ENCODE assay signal across 7 mouse cellular contexts in the genomic region with DNA sequence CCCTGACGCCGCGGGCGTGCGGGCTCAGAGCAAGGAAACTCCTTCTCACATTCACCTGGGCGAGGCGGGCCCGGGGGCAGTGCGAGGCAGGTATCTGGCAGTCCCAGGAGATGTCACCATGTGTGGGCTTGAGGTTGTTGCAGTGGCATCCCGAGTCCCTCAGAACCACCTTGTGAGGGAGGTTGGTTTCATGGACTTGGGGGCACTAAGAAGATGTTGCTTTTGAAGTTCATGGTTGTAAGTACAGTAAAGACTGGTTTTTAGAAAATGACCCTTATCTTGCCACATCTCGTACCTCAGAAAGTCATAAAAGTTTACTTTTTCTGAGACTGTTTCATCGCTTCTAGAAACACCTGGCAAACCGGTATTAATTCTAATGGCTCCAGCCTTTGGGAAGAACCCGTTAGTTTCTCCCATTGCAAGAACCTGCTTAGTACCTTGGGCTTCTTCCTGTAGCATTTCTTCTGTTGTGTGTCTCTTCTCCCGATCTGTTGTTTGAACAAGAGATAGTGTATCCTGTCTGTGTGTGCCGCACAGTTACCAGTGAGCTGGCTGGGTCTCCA. TPM values are rescaled to one million over a fixed set of nuclear protein-coding genes. Genes with fewer than 3 reads are reported as not detected.
DNase-seq lines count a peak whose midpoint lies in the region; ATAC-seq and TF ChIP-seq lines count a peak whose summit lies in the region.

No protein-coding gene starts in this region.

- no peak for ATAC-seq in forebrain, embryonic 13.5 days
- no peak for ATAC-seq in limb, embryonic 14.5 days (ENCODE audit: low FRiP score, low read depth)
- no peak for ATAC-seq in stomach, embryonic 16.5 days (ENCODE audit: insufficient read depth, low FRiP score)

- no peaks in the 10 kb centered on the region for H3K36me3 ChIP-seq in spleen, adult 2 months (ENCODE audit: control insufficient read depth, insufficient read depth, low read length)
- H3K36me3 ChIP-seq in forebrain, embryonic 13.5 days (ENCODE audit: poor library complexity, severe bottlenecking), result no peaks in the 10 kb centered on the region
- H3K36me3 ChIP-seq in limb, embryonic 14.5 days (ENCODE audit: control insufficient read depth, insufficient read depth, low read length), result no peaks in the 10 kb centered on the region
- no peaks in the 10 kb centered on the region for H3K36me3 ChIP-seq in stomach, embryonic 16.5 days (ENCODE audit: control insufficient read depth, insufficient read depth, low read length)

- peak overlapping the region; percentile 93 for H3K27ac ChIP-seq in spleen, adult 2 months (ENCODE audit: insufficient read depth, low read length)
- peak overlapping the region; percentile 100 for H3K27ac ChIP-seq in forebrain, embryonic 13.5 days
- peak overlapping the region; percentile 95 for H3K27ac ChIP-seq in limb, embryonic 14.5 days (replicated peaks; ENCODE audit: low read depth, low read length)
- H3K27ac ChIP-seq in stomach, embryonic 16.5 days (ENCODE audit: low read length), result peak overlapping the region; percentile 87

- 21% methylated on average over 16 of the region's 16 CpGs for WGBS in spleen, adult 2 months
- WGBS in forebrain, embryonic 13.5 days, result 23% methylated on average over 16 of the region's 16 CpGs
- 18% methylated on average over 16 of the region's 16 CpGs for WGBS in limb, embryonic 14.5 days
- 21% methylated on average over 16 of the region's 16 CpGs for WGBS in stomach, embryonic 16.5 days

- peak overlapping the region; percentile 82 for H3K4me3 ChIP-seq in spleen, adult 2 months (ENCODE audit: extremely low read depth, insufficient read depth, insufficient read length)
- peak overlapping the region; percentile 92 for H3K4me3 ChIP-seq in forebrain, embryonic 13.5 days
- peak overlapping the region; percentile 93 for H3K4me3 ChIP-seq in limb, embryonic 14.5 days (replicated peaks; ENCODE audit: low read length)
- H3K4me3 ChIP-seq in stomach, embryonic 16.5 days (replicated peaks; ENCODE audit: low read length), result peak overlapping the region; percentile 87

- no peaks in the 10 kb centered on the region; the same call in 1 of the 2 replicates for H3K27me3 ChIP-seq in spleen, adult 2 months (ENCODE audit: control insufficient read depth, insufficient read depth, low read length)
- no peaks in the 10 kb centered on the region for H3K27me3 ChIP-seq in forebrain, embryonic 13.5 days
- H3K27me3 ChIP-seq in limb, embryonic 14.5 days (ENCODE audit: control insufficient read depth, insufficient read depth, low read length), result no peaks in the 10 kb centered on the region
- H3K27me3 ChIP-seq in stomach, embryonic 16.5 days (ENCODE audit: control insufficient read depth, insufficient read depth, low read length), result no peaks in the 10 kb centered on the region

- H3K9me3 ChIP-seq in forebrain, embryonic 13.5 days (replicated peaks), result no peaks in the 10 kb centered on the region
- H3K9me3 ChIP-seq in limb, embryonic 14.5 days (ENCODE audit: control insufficient read depth, low read length), result no peaks in the 10 kb centered on the region
- no peaks in the 10 kb centered on the region for H3K9me3 ChIP-seq in stomach, embryonic 16.5 days (replicated peaks; ENCODE audit: control insufficient read depth, low read length)

- TF ChIP-seq POLR2A in spleen, adult 2 months (IDR thresholded peaks at IDR 0.05; ENCODE audit: low read depth, low read length), result no peak
- no peak for TF ChIP-seq POLR2A in limb, embryonic 14.5 days (IDR thresholded peaks at IDR 0.05; ENCODE audit: borderline replicate concordance, extremely low read depth, insufficient read depth, insufficient read length)

- peak overlapping the region; percentile 98 for H3K9ac ChIP-seq in forebrain, embryonic 13.5 days
- peak overlapping the region; percentile 89 for H3K9ac ChIP-seq in limb, embryonic 14.5 days (ENCODE audit: low read depth, low read length, severe bottlenecking)
- H3K9ac ChIP-seq in stomach, embryonic 16.5 days (ENCODE audit: low read length), result peak overlapping the region; percentile 94

- no peak for DNase-seq in spleen, adult 2 months (ENCODE audit: low read depth in 1 of 2, low spot score in 2 of 2)
- no peak for DNase-seq in spleen, postnatal 36 days (ENCODE audit: low spot score in 2 of 2)
- DNase-seq in limb, embryonic 14.5 days (ENCODE audit: low spot score), result no peak
- no peak for DNase-seq in ovary, postnatal 14 days (ENCODE audit: low spot score)
- DNase-seq in ovary, postnatal 36 days (ENCODE audit: low spot score), result no peak

- no peak for TF ChIP-seq CTCF in spleen, adult 2 months (IDR thresholded peaks at IDR 0.05; ENCODE audit: extremely low read depth, insufficient read depth, insufficient read length, insufficient replicate concordance)

- H3K4me1 ChIP-seq in spleen, adult 2 months (ENCODE audit: control insufficient read depth, insufficient read depth, insufficient read length), result peaks cover 11% of the 10 kb centered on the region; the same call in 1 of the 2 replicates
- peaks cover 27% of the 10 kb centered on the region for H3K4me1 ChIP-seq in forebrain, embryonic 13.5 days
- H3K4me1 ChIP-seq in limb, embryonic 14.5 days (ENCODE audit: control insufficient read depth, insufficient read depth, low read length), result peaks cover 16% of the 10 kb centered on the region
- no peaks in the 10 kb centered on the region for H3K4me1 ChIP-seq in stomach, embryonic 16.5 days (ENCODE audit: control insufficient read depth, insufficient read depth, low read length)

- H3K4me2 ChIP-seq in forebrain, embryonic 13.5 days, result peak overlapping the region; percentile 93
- H3K4me2 ChIP-seq in limb, embryonic 14.5 days (replicated peaks; ENCODE audit: low read depth, low read length, severe bottlenecking), result peak overlapping the region; percentile 90
- H3K4me2 ChIP-seq in stomach, embryonic 16.5 days (ENCODE audit: low read depth, low read length), result peak overlapping the region; percentile 82

RNA-seq across cellular contexts. Expression of a gene that starts 1.1 kb away (rescaled TPM):
- 6.0 and 6.4 TPM in 2 replicates for polyA plus RNA-seq in spleen, adult 2 months (2012; rRNA removed)
- 24.8 and 25.1 TPM in 2 replicates for polyA plus RNA-seq in forebrain, embryonic 13.5 days (2015; fragmentation: Nextera tagmentation; extraction: Ambion mirVana)
- 14.5 and 15.3 TPM in 2 replicates for polyA plus RNA-seq in limb, embryonic 14.5 days (2012; rRNA removed)
- polyA plus RNA-seq in limb, embryonic 14.5 days (2014; fragmentation: Nextera tagmentation; extraction: Ambion mirVana), result 7.2 and 9.1 TPM in 2 replicates
- polyA plus RNA-seq in stomach, embryonic 16.5 days (2015; fragmentation: Nextera tagmentation; extraction: Ambion mirVana), result 4.1 and 4.4 TPM in 2 replicates
